Mouse (Mus musculus) intestine, postnatal 0 days (tissue): ENCODE data around the gene Negr1. TPM values are rescaled to one million over a fixed set of nuclear protein-coding genes. Genes with fewer than 3 reads are reported as not detected.

Source experiments
- ATAC-seq: fragments of 200-750 bp; cut with Nextera tagmentation; 2 replicates; pipeline ENCODE4 v1.8.0; 2017; ENCODE audit warnings: mild to moderate bottlenecking, moderate TSS enrichment, moderate library complexity
- H3K27ac ChIP-seq: fragments of 300-500 bp; sonication (generic); 2 replicates; pipeline ENCODE4 v1.5.1; 2014; ENCODE audit warnings: mild to moderate bottlenecking, low read depth, low read length, moderate library complexity
- H3K27me3 ChIP-seq: fragments of 300-500 bp; sonication (generic); replicated peaks from 2 replicates; pipeline ENCODE4 v1.6.1; 2014; ENCODE audit warnings: low read length, mixed read lengths; ENCODE audit not compliant: control insufficient read depth, insufficient read depth
- H3K36me3 ChIP-seq: fragments of 300-500 bp; sonication (generic); 2 replicates; pipeline ENCODE4 v1.6.1; 2014; ENCODE audit warnings: mild to moderate bottlenecking, moderate library complexity; ENCODE audit not compliant: control insufficient read depth, insufficient read depth
- H3K4me1 ChIP-seq: fragments of 300-500 bp; sonication (generic); replicated peaks from 2 replicates; pipeline ENCODE4 v1.6.1; 2014; ENCODE audit warnings: antibody characterized with exemption, low read length, mixed read lengths; ENCODE audit not compliant: control insufficient read depth, insufficient read depth
- H3K4me2 ChIP-seq: fragments of 300-500 bp; sonication (generic); replicated peaks from 2 replicates; pipeline ENCODE4 v1.6.1; 2014; ENCODE audit warnings: low read depth, mild to moderate bottlenecking, moderate library complexity
- H3K4me3 ChIP-seq: fragments of 300-500 bp; sonication (generic); 2 replicates; pipeline ENCODE4 v1.5.1; 2014; ENCODE audit warnings: low read depth, low read length
- H3K9ac ChIP-seq: fragments of 300-500 bp; sonication (generic); 2 replicates; pipeline ENCODE4 v1.6.1; 2014; ENCODE audit warnings: mild to moderate bottlenecking, low read depth, low read length
- H3K9me3 ChIP-seq: fragments of 300-500 bp; sonication (generic); 2 replicates; pipeline ENCODE4 v1.6.1; 2016; ENCODE audit warnings: mixed run types; ENCODE audit not compliant: control insufficient read depth
- CTCF ChIP-seq: sonication (generic); IDR thresholded peaks from 2 replicates; pipeline ENCODE4 v1.5.1; 2016; ENCODE audit warnings: low read depth, mild to moderate bottlenecking, control low read depth, antibody characterized with exemption, moderate library complexity
- WGBS: fragments of 180-500 bp; shearing (Covaris S2); extraction: QIAGEN DNeasy Blood & Tissue Kit; methylation state at CpG from one replicate; pipeline ENCODE4 v1.1.7; 2014; 5-methylcytosine and 5-hydroxymethylcytosine counted together
- polyA plus RNA-seq: library from polyadenylated mRNA; unstranded; fragments of >200 nt; fragmentation: Nextera tagmentation; extraction: Ambion mirVana; gene quantifications from 2 replicates; pipeline ENCODE4 v1.2.1, GENCODE M21; 2015

Negr1 gene
- polyA plus RNA-seq, 1 experiment from 2014 or later, result 2.0 TPM

- Histone ChIP-seq H3K4me3 (no peak overlapping the region), H3K9me3 (no peaks in the 10 kb centered on the region), H3K9ac (no peak overlapping the region), H3K4me2 (no peak overlapping the region), H3K4me1 (no peaks in the 10 kb centered on the region), H3K36me3 (no peaks in the 10 kb centered on the region), H3K27ac (no peak overlapping the region), H3K27me3 (no peaks in the 10 kb centered on the region)
- peak; percentile 87 for ATAC-seq
- no peak for TF ChIP-seq CTCF
These were observed 504.7 kb downstream of the Negr1 start for GRCm38 (mm10) chr3:157066331-157066730.

DNA sequence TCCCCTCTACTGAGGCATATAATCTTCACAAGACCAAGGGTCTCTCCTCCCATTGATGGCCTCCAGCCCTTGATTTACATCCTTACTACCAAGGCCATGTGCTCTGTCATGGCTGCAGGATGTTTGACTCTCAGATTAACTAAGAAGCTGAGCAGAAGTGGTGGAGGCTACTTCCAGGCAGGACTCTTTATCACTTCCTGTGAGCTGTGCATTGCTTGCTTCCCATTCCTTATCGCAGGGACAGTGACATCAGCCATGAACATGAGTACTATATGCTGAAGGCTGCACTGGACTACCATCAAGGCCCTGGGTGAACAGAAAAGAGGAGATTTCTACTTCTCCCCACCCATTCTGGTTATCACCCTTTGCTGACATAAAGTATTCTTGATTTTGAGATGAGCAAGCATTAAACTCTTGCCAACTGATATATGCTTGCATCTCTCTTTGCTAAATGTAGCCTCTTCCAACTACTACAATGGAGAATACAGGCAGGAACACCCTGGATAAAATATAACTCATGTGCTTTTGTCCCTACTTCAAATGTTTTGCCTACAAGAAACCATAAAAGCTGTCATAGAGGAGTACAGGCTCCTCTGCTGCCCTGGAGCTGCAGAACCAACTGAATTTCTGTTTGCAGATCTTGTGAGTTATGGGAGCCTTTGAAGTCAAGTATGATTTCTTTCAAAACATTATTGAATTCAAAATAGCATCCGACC lies 517.8 kb downstream of the Negr1 start:
- Histone ChIP-seq H3K36me3 (no peaks in the 10 kb centered on the region), H3K9ac (no peak overlapping the region), H3K27ac (no peak overlapping the region), H3K27me3 (no peaks in the 10 kb centered on the region), H3K4me2 (no peak overlapping the region), H3K4me1 (no peaks in the 10 kb centered on the region), H3K4me3 (no peak overlapping the region), H3K9me3 (no peaks in the 10 kb centered on the region)
- no peak for TF ChIP-seq CTCF
- no peak for ATAC-seq
- 67% methylated on average over 2 of the region's 2 CpGs for WGBS

GRCm38 (mm10) chr3:157079966-157080306 lies 518.3 kb downstream of the Negr1 start:
- no peaks in the 10 kb centered on the region for H3K27me3 ChIP-seq
- H3K36me3 ChIP-seq, result no peaks in the 10 kb centered on the region
- ATAC-seq, result no peak
- no peak overlapping the region for H3K4me2 ChIP-seq
- H3K9me3 ChIP-seq, result no peaks in the 10 kb centered on the region
- H3K4me3 ChIP-seq, result no peak overlapping the region
- H3K4me1 ChIP-seq, result no peaks in the 10 kb centered on the region
- WGBS, result 44% methylated on average over 1 of the region's 1 CpGs
- H3K9ac ChIP-seq, result no peak overlapping the region
- no peak overlapping the region for H3K27ac ChIP-seq
- TF ChIP-seq CTCF, result no peak

DNA sequence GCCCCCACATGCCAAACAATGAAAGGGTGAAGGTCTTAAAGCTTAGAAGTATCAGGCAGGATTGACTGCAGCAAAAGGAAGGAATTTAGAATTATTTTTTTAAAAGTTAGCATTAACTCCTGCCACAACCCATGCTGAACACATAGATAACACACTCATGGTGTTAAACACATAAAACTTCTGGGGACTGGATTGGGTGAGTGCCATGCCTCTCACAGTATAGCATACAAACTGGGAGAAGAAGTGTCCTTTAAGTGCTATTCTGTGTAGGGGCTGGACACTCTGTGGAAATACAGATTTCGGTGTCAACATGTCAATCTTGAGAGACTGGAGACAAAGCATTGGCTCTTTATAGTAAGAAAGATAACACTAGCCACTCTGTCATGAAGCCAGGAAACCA lies 519.0 kb downstream of the Negr1 start:
- H3K4me1 ChIP-seq, result no peaks in the 10 kb centered on the region
- no peak overlapping the region for H3K4me2 ChIP-seq
- no peak for TF ChIP-seq CTCF
- H3K27me3 ChIP-seq, result no peaks in the 10 kb centered on the region
- WGBS, result 91% methylated on average over 1 of the region's 1 CpGs
- H3K9me3 ChIP-seq, result no peaks in the 10 kb centered on the region
- H3K4me3 ChIP-seq, result no peak overlapping the region
- no peak for ATAC-seq
- H3K36me3 ChIP-seq, result no peaks in the 10 kb centered on the region
- no peak overlapping the region for H3K9ac ChIP-seq
- no peak overlapping the region for H3K27ac ChIP-seq

DNA sequence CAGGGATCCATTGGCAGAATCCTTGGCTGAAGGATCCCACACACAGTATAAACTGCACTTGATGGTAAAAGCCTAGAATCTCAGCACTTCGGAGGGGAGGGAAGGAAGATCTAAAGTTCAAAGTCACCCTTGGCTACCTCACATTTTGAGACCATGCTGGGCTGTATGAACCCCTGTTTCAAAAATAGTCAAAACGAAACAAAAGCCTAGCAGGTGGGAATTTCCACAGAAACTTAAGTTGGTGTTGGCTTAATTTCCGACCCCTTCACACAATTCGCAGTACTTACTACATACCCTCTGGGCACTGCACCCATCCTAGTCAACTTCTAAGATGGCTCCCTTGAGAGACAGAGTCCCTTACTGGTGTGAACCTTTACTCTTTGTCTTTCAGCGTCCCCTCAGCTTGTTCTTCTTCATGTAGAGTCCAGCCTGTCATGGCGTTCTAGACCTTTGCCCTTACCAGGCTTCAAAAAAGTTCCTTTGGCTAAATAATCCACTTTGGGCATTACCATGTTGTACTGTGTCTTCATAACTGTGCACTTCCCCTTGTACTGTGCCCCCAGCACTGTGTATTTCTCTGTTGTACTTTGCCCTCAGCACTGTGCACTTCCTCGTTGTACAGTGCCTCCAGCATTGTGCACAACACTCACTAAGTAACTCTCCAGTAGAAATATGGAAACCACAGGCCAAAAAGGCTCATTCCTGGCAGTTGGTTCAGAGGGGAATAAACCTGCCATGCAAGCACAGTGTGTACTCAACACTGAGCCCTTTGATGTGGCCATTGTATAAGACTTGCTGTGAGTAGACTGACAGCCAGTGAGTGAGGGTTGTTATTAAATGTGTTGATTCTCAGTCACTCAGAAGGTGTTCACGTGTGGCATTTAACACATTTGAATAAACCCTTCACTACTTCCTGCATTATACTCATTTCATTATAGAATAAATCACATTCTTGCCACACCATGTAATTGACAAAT lies 521.5 kb downstream of the Negr1 start:
- no peak overlapping the region for H3K4me3 ChIP-seq
- ATAC-seq, result peak; percentile 90
- no peak overlapping the region for H3K4me2 ChIP-seq
- no peak overlapping the region for H3K9ac ChIP-seq
- no peaks in the 10 kb centered on the region for H3K27me3 ChIP-seq
- 77% methylated on average over 8 of the region's 8 CpGs for WGBS
- no peaks in the 10 kb centered on the region for H3K9me3 ChIP-seq
- H3K36me3 ChIP-seq, result no peaks in the 10 kb centered on the region
- no peaks in the 10 kb centered on the region for H3K4me1 ChIP-seq
- no peak for TF ChIP-seq CTCF
- H3K27ac ChIP-seq, result no peak overlapping the region

DNA sequence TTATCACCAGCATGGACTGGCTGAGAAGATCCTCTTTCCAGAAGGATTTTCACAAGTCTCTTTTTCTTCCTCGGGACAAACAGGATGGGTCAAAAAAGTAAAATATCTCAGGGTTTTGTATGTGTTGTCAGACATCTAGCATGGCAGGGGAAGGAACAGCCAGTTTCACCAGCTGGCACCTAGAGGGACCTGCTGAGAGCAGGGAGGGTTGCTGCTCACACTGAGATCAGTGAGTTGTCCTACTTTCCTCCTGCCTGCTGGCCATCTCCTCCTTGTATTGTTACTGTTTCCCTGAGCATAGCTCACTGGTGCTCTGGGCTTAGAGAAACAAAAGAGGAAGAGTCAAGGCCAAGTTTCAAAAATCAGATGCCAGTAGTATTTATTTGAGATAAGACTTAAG lies 523.6 kb downstream of the Negr1 start:
- Histone ChIP-seq H3K4me2 (no peak overlapping the region), H3K4me1 (no peaks in the 10 kb centered on the region), H3K36me3 (no peaks in the 10 kb centered on the region), H3K4me3 (no peak overlapping the region), H3K9ac (no peak overlapping the region), H3K27me3 (no peaks in the 10 kb centered on the region), H3K27ac (no peak overlapping the region), H3K9me3 (no peaks in the 10 kb centered on the region)
- ATAC-seq, result no peak
- no peak for TF ChIP-seq CTCF
- 68% methylated on average over 1 of the region's 1 CpGs for WGBS
